Comparison of ENCODE assay signal across 13 mouse cellular contexts in the genomic region with DNA sequence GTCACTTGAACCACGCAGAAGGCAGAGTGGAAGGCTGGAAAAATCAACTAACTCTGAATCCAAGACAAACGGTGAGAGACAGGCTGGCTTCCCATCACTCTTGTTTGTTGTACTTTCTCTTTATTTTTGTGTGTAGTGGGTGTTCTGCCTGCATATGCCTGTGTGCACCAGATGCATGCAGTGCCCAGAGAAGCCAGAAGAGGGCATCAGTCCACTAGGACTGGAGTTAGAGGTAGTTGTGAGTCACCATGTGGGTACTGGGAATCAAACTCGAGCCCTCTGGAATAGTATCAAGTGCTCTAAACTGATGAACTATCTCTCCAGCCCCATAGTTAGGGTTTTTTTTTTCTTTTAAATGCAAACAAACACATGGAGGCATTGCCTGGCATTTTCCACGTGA. TPM values are rescaled to one million over a fixed set of nuclear protein-coding genes. Genes with fewer than 3 reads are reported as not detected.
DNase-seq lines count a peak whose midpoint lies in the region; ATAC-seq and TF ChIP-seq lines count a peak whose summit lies in the region.
"Had no signal": no experiment of that assay in that cellular context is flagged by ENCODE, and none has a peak within 500 bp of the region (broad histone marks: within the 10 kb centered on the region; RNA-seq: fewer than 3 reads in every experiment).

No protein-coding gene starts in this region.

- no peak for DNase-seq in left cerebral cortex, adult 2 months (ENCODE audit: extremely low spot score in 1 of 2, low spot score in 2 of 2)
- no peak for DNase-seq in left cerebral cortex, postnatal 25 days (ENCODE audit: low spot score in 2 of 2)
- DNase-seq in thymus, postnatal 4 days = peak; percentile 40
- DNase-seq in thymus, postnatal 0 days (ENCODE audit: low spot score) = no peak
- DNase-seq in MEL (ENCODE audit: low read depth, low spot score) = peak; percentile 47
- DNase-seq in stomach, postnatal 0 days (ENCODE audit: low spot score) = no peak
- DNase-seq in urinary bladder, postnatal 4 days (ENCODE audit: low spot score in 2 of 2) = no peak
- DNase-seq: cerebellum, postnatal 10 days had no signal

- H3K27ac ChIP-seq in left cerebral cortex, adult 2 months = no peak overlapping the region
- no peak overlapping the region for H3K27ac ChIP-seq in MEL (ENCODE audit: control insufficient read depth, low read depth, low read length)
- H3K27ac ChIP-seq in stomach, postnatal 0 days (replicated peaks) = no peak overlapping the region
- no peak overlapping the region for H3K27ac ChIP-seq in forebrain, embryonic 13.5 days
- H3K27ac ChIP-seq: forebrain, embryonic 15.5 days; liver, embryonic 15.5 days had no signal

- H3K9me3 ChIP-seq in MEL (replicated peaks; ENCODE audit: insufficient read depth, low read length) = no peaks in the 10 kb centered on the region
- no peaks in the 10 kb centered on the region for H3K9me3 ChIP-seq in stomach, postnatal 0 days (ENCODE audit: control insufficient read depth, low read length)
- H3K9me3 ChIP-seq in forebrain, embryonic 13.5 days (replicated peaks) = no peaks in the 10 kb centered on the region; the same call in 1 of the 2 replicates
- H3K9me3 ChIP-seq: forebrain, embryonic 15.5 days; liver, embryonic 15.5 days had no signal

- H3K9ac ChIP-seq in MEL (ENCODE audit: control insufficient read depth, low read depth, low read length, poor library complexity, severe bottlenecking) = no peak overlapping the region
- H3K9ac ChIP-seq in stomach, postnatal 0 days (ENCODE audit: low read length) = no peak overlapping the region
- H3K9ac ChIP-seq in forebrain, embryonic 13.5 days = no peak overlapping the region
- H3K9ac ChIP-seq: forebrain, embryonic 15.5 days; liver, embryonic 15.5 days had no signal

- TF ChIP-seq EP300 in MEL (IDR thresholded peaks at IDR 0.05; ENCODE audit: low read depth in 1 of 2, low read length in 2 of 2) = no peak
- TF ChIP-seq EP300 in stomach, postnatal 0 days (optimal IDR thresholded peaks at IDR 0.05) = no peak

- no peaks in the 10 kb centered on the region for H3K4me1 ChIP-seq in MEL (ENCODE audit: control insufficient read depth in 1 of 2, insufficient read depth in 2 of 2, low read length in 2 of 2)
- no peaks in the 10 kb centered on the region for H3K4me1 ChIP-seq in stomach, postnatal 0 days (replicated peaks; ENCODE audit: control insufficient read depth, insufficient read depth)
- peaks cover 8% of the 10 kb centered on the region; the same call in 1 of the 2 replicates for H3K4me1 ChIP-seq in forebrain, embryonic 13.5 days

- H3K4me3 ChIP-seq in left cerebral cortex, adult 2 months = no peak overlapping the region
- no peak overlapping the region for H3K4me3 ChIP-seq in MEL (ENCODE audit: control insufficient read depth in 1 of 2, insufficient read depth in 1 of 2, low read depth in 2 of 2, low read length in 2 of 2)
- H3K4me3 ChIP-seq in stomach, postnatal 0 days (ENCODE audit: low read depth, low read length) = no peak overlapping the region
- H3K4me3 ChIP-seq in forebrain, embryonic 13.5 days = no peak overlapping the region
- H3K4me3 ChIP-seq: forebrain, embryonic 15.5 days; liver, embryonic 15.5 days had no signal

- peak; percentile 43 for TF ChIP-seq RAD21 in MEL (IDR thresholded peaks at IDR 0.05; ENCODE audit: low read depth, low read length)

- H3K27me3 ChIP-seq in MEL (ENCODE audit: control insufficient read depth in 1 of 2, insufficient read depth in 2 of 2, low read length in 2 of 2) = no peaks in the 10 kb centered on the region
- H3K27me3 ChIP-seq in stomach, postnatal 0 days (ENCODE audit: control insufficient read depth, insufficient read depth, low read length) = no peaks in the 10 kb centered on the region
- H3K27me3 ChIP-seq in forebrain, embryonic 13.5 days = no peaks in the 10 kb centered on the region
- H3K27me3 ChIP-seq: forebrain, embryonic 15.5 days had no signal

- H3K79me2 ChIP-seq in MEL (ENCODE audit: control insufficient read depth, insufficient read depth, low read length, poor library complexity) = no peaks in the 10 kb centered on the region

- intact Hi-C loops in left cerebral cortex, adult 2 months (cut with DNase I) = no loop called here
- intact Hi-C loops in left cerebral cortex, postnatal 25 days (cut with DNase I) = no loop called here

- no peak for TF ChIP-seq POLR2A in MEL (IDR thresholded peaks at IDR 0.05; ENCODE audit: control insufficient read depth in 1 of 2, insufficient read depth in 1 of 2, low read depth in 1 of 2, low read length in 2 of 2, poor library complexity in 1 of 2)

- no peak for ATAC-seq in stomach, postnatal 0 days (ENCODE audit: low FRiP score, low TSS enrichment)
- no peak for ATAC-seq in forebrain, embryonic 13.5 days
- ATAC-seq: forebrain, embryonic 15.5 days; hindbrain, embryonic 16.5 days; midbrain, embryonic 16.5 days had no signal

- WGBS in stomach, postnatal 0 days = 73% methylated on average over 4 of the region's 4 CpGs
- whole genome bisulfite sequencing in forebrain, embryonic 13.5 days = 78% methylated on average over 4 of the region's 4 CpGs

- no peak overlapping the region for H3K4me2 ChIP-seq in stomach, postnatal 0 days (replicated peaks; ENCODE audit: low read depth)
- no peak overlapping the region for H3K4me2 ChIP-seq in forebrain, embryonic 13.5 days
- H3K4me2 ChIP-seq: forebrain, embryonic 15.5 days had no signal

- no peaks in the 10 kb centered on the region for H3K36me3 ChIP-seq in MEL (ENCODE audit: control insufficient read depth in 1 of 2, insufficient read depth in 2 of 2, low read length in 2 of 2)
- no peaks in the 10 kb centered on the region for H3K36me3 ChIP-seq in stomach, postnatal 0 days (ENCODE audit: control insufficient read depth, insufficient read depth, low read length)
- H3K36me3 ChIP-seq in forebrain, embryonic 13.5 days (ENCODE audit: poor library complexity, severe bottlenecking) = no peaks in the 10 kb centered on the region
- H3K36me3 ChIP-seq: forebrain, embryonic 15.5 days; liver, embryonic 15.5 days had no signal

- peak; percentile 24 for TF ChIP-seq CTCF in left cerebral cortex, adult 2 months (IDR thresholded peaks at IDR 0.05)
- TF ChIP-seq CTCF in MEL (IDR thresholded peaks at IDR 0.05 in 2 of 3, conservative IDR thresholded peaks at IDR 0.05 in 1 of 3; ENCODE audit: control insufficient read depth in 1 of 3, insufficient read depth in 1 of 3, low read depth in 2 of 3, low read length in 3 of 3, poor library complexity in 1 of 3, severe bottlenecking in 1 of 3) = peak; percentile 47 to 52 (median 51)
- peak; percentile 45 for TF ChIP-seq CTCF in stomach, postnatal 0 days (IDR thresholded peaks at IDR 0.05; ENCODE audit: low read depth)

TF ChIP-seq in MEL, 35 proteins besides CTCF, POLR2A, EP300 and RAD21:
- TF ChIP-seq RCOR1 (IDR thresholded peaks at IDR 0.05; ENCODE audit: low read depth, low read length) = no peak
- TF ChIP-seq ETS1 (IDR thresholded peaks at IDR 0.05; ENCODE audit: low read depth, low read length) = no peak
- TF ChIP-seq MYC (IDR thresholded peaks at IDR 0.05; ENCODE audit: low read depth, low read length) = no peak
- no peak for TF ChIP-seq MAFK (IDR thresholded peaks at IDR 0.05; ENCODE audit: borderline replicate concordance, low read depth, low read length)
- TF ChIP-seq ZC3H11A (IDR thresholded peaks at IDR 0.05; ENCODE audit: low read depth, low read length) = peak; percentile 28
- no peak for TF ChIP-seq USF1 (IDR thresholded peaks at IDR 0.05; ENCODE audit: low read depth, low read length)
- peak; percentile 50 for TF ChIP-seq SMC3 (IDR thresholded peaks at IDR 0.05; ENCODE audit: low read depth, low read length)
- TF ChIP-seq NRF1 (IDR thresholded peaks at IDR 0.05; ENCODE audit: insufficient read depth, low read depth, low read length, poor library complexity, severe bottlenecking) = no peak
- no peak for TF ChIP-seq ZNF384 (IDR thresholded peaks at IDR 0.05; ENCODE audit: low read depth, low read length)
- no peak for TF ChIP-seq HCFC1 (IDR thresholded peaks at IDR 0.05; ENCODE audit: low read depth, low read length)
- no peak for TF ChIP-seq CHD1 (IDR thresholded peaks at IDR 0.05; ENCODE audit: low read depth, low read length)
- no peak for TF ChIP-seq ZKSCAN1 (IDR thresholded peaks at IDR 0.05; ENCODE audit: low read depth, low read length)
- TF ChIP-seq JUND (IDR thresholded peaks at IDR 0.05; ENCODE audit: low read depth, low read length) = no peak
- TF ChIP-seq POLR2AphosphoS2 (IDR thresholded peaks at IDR 0.05; ENCODE audit: low read length) = no peak
TF ChIP-seq in MEL: peak in this region for 2.

RNA-seq across cellular contexts. Expression of a gene that starts 42.4 kb away (rescaled TPM):
- 1 to 10 TPM; 8.4 to 8.5 TPM for total RNA-seq in left cerebral cortex, adult 2 months (2021)
- total RNA-seq in left cerebral cortex, postnatal 25 days (2021) = 1 to 10 TPM; 4.8 to 5.9 TPM
- polyA plus RNA-seq in thymus, postnatal 0 days (2015; fragmentation: Nextera tagmentation; extraction: Ambion mirVana) = 1.6 and 1.8 TPM in 2 replicates
- 3.7 and 7.7 TPM in 2 replicates for total RNA-seq in MEL (2012; rRNA removed)
- 10 to 100 TPM in 1 of 2 experiments, not detected in 1; 12.4 TPM for polyA plus RNA-seq in MEL (2012; ENCODE audit: insufficient read depth in 1 of 2, insufficient read length in 2 of 2, low read depth in 1 of 2, low replicate concordance in 2 of 2, missing spikeins in 1 of 2)
- 3.3 and 3.4 TPM in 2 replicates for polyA plus RNA-seq in stomach, postnatal 0 days (2015; fragmentation: Nextera tagmentation; extraction: Ambion mirVana)
- polyA plus RNA-seq in forebrain, embryonic 13.5 days (2015; fragmentation: Nextera tagmentation; extraction: Ambion mirVana) = 2.3 and 3.2 TPM in 2 replicates

Comparison
In these comparisons a context has a peak if more than half of its experiments do, and no peak if none do; other contexts are left out.
1. DNase-seq: peak in thymus, postnatal 4 days (single experiment) and MEL (single experiment); none in left cerebral cortex, adult 2 months (0 of 2), left cerebral cortex, postnatal 25 days (0 of 2), thymus, postnatal 0 days (single experiment), stomach, postnatal 0 days (single experiment) and urinary bladder, postnatal 4 days (0 of 2).
2. Peak in every context shown above with its lines, with median percentiles within 50 percentile points of each other: CTCF ChIP-seq.